Mouse (Mus musculus) stomach, adult 2 months (tissue): ENCODE results near the gene Plekha4. TPM values are rescaled to one million over a fixed set of nuclear protein-coding genes. Genes with fewer than 3 reads are reported as not detected.

Experiments used
- polyA plus RNA-seq: library from polyadenylated mRNA; depleted of rRNA; stranded (reverse); fragments of >200 nt; gene quantifications from 2 replicates; pipeline ENCODE4 v1.2.3, GENCODE M21; 2012; rRNA removed

Plekha4 gene
- 5.0 and 10.4 TPM in 2 replicates for polyA plus RNA-seq

GRCm38 (mm10) chr7:45525809-45526473, at the start of gene Plekha4, which contains the start of gene Ppp1r15a:
TSS of gene Plekha4 (plus strand) at chr7:45526330.
TSS of gene Ppp1r15a (minus strand) at chr7:45526268.

DNA sequence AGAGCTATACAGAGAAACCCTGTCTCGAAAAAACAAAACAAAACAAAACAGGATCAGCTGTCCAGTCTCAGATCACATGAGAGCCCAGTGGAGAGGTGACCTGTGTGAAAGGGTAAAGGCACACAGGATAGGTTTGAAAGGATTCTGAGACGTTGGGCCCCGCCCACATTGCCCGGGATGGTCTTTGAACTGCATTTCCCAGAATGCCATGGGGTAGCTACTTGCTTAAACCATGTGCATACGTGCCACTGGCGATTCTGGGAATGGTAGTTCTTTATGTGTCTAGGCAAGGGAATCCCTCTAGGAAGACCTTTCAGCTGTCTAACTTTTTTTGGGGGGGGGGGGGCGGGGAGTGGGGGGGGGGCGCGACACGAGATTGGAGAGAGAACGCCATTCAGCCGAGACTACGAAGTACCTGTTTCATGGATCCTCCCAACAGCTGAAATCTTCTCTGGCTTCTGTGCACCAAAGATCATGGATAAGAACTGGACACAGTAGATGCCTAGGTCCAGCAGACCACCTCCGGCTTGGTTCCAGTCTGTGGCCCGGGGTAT, 44.7 kb upstream of the Plekha4 start, which contains the start of gene Tulp2:
Gene Tulp2 (plus strand): TSS at position 504 of the 554 bp plus-strand sequence.

GRCm38 (mm10) chr7:45486761-45487415, 39.2 kb upstream of the Plekha4 start, which contains the start of gene Gm45808:
TSS of gene Gm45808 (minus strand) at chr7:45486811.

GRCm38 (mm10) chr7:45488293-45489204, 37.6 kb upstream of the Plekha4 start, which contains the start of gene Dhdh:
TSS of gene Dhdh (minus strand) at chr7:45488805.

GRCm38 (mm10) chr7:45509912-45510787, 16.0 kb upstream of the Plekha4 start, which contains the start of gene Nucb1:
TSS of gene Nucb1 (minus strand) at chr7:45510406.

DNA sequence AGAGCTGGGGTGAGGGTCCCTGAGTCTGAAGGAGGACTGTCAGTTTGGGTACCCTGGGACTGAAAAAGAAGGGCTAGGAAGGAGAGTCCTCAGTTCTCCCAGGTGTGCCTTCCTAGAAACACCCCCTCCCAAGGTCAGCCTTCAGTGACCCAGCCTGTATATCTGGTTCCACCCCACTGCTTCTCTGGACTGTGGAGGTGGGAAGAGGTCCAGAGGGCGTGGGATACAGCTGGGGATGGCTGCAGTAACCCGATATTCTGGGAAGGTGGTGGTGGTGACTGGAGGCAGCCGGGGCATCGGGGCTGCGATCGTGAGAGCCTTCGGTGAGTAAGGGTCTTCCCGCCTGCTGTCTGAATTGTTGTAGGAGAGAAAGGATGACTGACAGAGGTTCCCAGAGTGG, 28.6 kb downstream of the Plekha4 start, which contains the start of gene Hsd17b14:
Gene Hsd17b14 (plus strand): TSS at position 150 of the 400 bp plus-strand sequence.

DNA sequence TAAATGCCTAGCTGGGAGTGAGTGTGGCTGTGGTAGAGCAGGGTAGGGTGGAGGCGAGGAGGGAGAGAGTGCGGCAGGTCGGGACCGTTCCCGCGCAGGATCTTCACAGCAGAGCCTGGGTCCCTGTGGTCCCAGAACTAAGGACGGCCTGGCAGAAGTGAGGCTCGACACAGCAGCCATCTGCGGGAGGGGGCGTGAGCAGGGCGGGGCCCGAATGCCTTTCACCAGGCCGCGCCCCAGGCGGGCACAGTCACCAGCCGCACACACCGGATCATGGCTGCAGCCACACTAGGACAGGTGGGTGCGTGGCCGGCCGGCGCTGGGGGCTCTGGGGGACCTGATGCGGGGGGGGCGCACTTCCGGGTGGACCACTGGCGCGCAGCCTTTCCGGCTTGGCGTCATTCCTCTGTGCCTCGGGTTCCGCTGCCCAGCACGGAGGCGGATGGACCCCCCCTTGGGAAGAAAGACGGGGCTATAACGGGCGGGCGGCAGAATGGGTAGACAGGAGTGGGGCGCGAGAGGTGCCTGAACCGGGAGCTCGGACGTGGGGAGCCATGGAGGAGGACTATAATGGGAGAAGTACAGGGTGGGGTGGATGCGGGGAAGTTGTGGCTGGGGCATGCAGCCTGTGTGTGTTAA, 44.1 kb downstream of the Plekha4 start, which contains the start of gene Bcat2:
Gene Bcat2 (plus strand): TSS at position 51 of the 639 bp plus-strand sequence.

Other genes starting within 250 kb of the Plekha4 start
- gene Slc6a21, start 248.8 kb upstream of the Plekha4 start, polyA plus RNA-seq: not detected in 2 replicates
- gene Trpm4, start 192.6 kb upstream of the Plekha4 start, polyA plus RNA-seq: 50.9 and 54.1 TPM in 2 replicates
- gene Hrc, start 191.0 kb upstream of the Plekha4 start, polyA plus RNA-seq: 0.43 and 1.2 TPM in 2 replicates
- 14.7 and 20.9 TPM in 2 replicates for gene Ppfia3, start 159.3 kb upstream of the Plekha4 start, polyA plus RNA-seq
- gene Lin7b, start 155.7 kb upstream of the Plekha4 start, polyA plus RNA-seq: 3.8 and 4.1 TPM in 2 replicates
- gene Snrnp70, start 130.6 kb upstream of the Plekha4 start, polyA plus RNA-seq: 79.4 and 100 TPM in 2 replicates
- 1.2 and 1.9 TPM in 2 replicates for gene Kcna7, start 120.7 kb upstream of the Plekha4 start, polyA plus RNA-seq
- gene Ntf5, start 112.6 kb upstream of the Plekha4 start, polyA plus RNA-seq: 0.84 and 0.85 TPM in 2 replicates
- 0.16 and 0.27 TPM in 2 replicates for gene Lhb, start 105.5 kb upstream of the Plekha4 start, polyA plus RNA-seq
- gene Gys1, start 91.5 kb upstream of the Plekha4 start, polyA plus RNA-seq: 22.4 and 23.8 TPM in 2 replicates
- gene Ruvbl2, start 88.2 kb upstream of the Plekha4 start, polyA plus RNA-seq: 27.7 and 27.9 TPM in 2 replicates
- 4,280 and 5,118 TPM in 2 replicates for gene Ftl1, start 66.4 kb upstream of the Plekha4 start, polyA plus RNA-seq
- gene Bax, start 59.4 kb upstream of the Plekha4 start, polyA plus RNA-seq: 72.5 and 92.5 TPM in 2 replicates
- gene Tulp2, start 44.5 kb upstream of the Plekha4 start, polyA plus RNA-seq: 0.09 TPM in 1 of 2 replicates, not detected in the other
- gene Gm45808, start 39.5 kb upstream of the Plekha4 start, polyA plus RNA-seq: not detected in 2 replicates
- gene Dhdh, start 37.5 kb upstream of the Plekha4 start, polyA plus RNA-seq: 0.18 and 0.20 TPM in 2 replicates
- 280 and 281 TPM in 2 replicates for gene Nucb1, start 15.9 kb upstream of the Plekha4 start, polyA plus RNA-seq
- gene Ppp1r15a, start 62 bp upstream of the Plekha4 start, polyA plus RNA-seq: 19.7 and 42.6 TPM in 2 replicates
- gene Hsd17b14, start 28.6 kb downstream of the Plekha4 start, polyA plus RNA-seq: 7.6 and 14.6 TPM in 2 replicates
- gene Bcat2, start 43.8 kb downstream of the Plekha4 start, polyA plus RNA-seq: 101 and 114 TPM in 2 replicates
- 0.09 TPM in 1 of 2 replicates, not detected in the other for gene Fgf21, start 89.2 kb downstream of the Plekha4 start, polyA plus RNA-seq
- gene Fut1, start 91.0 kb downstream of the Plekha4 start, polyA plus RNA-seq: 0.60 and 1.6 TPM in 2 replicates
- 0.11 and 0.29 TPM in 2 replicates for gene Izumo1, start 95.5 kb downstream of the Plekha4 start, polyA plus RNA-seq
- 8.6 and 10.0 TPM in 2 replicates for gene Rasip1, start 101.2 kb downstream of the Plekha4 start, polyA plus RNA-seq
- gene Mamstr, start 113.6 kb downstream of the Plekha4 start, polyA plus RNA-seq: 2.1 and 3.5 TPM in 2 replicates
- gene Fut2, start 140.1 kb downstream of the Plekha4 start, polyA plus RNA-seq: 40.4 and 57.4 TPM in 2 replicates
- 0.94 and 3.5 TPM in 2 replicates for gene Ntn5, start 157.7 kb downstream of the Plekha4 start, polyA plus RNA-seq
- 0.08 and 0.23 TPM in 2 replicates for gene Sec1, start 168.1 kb downstream of the Plekha4 start, polyA plus RNA-seq
- 7.3 and 11.6 TPM in 2 replicates for gene Car11, start 173.5 kb downstream of the Plekha4 start, polyA plus RNA-seq
- 8.9 and 12.6 TPM in 2 replicates for gene Dbp, start 178.8 kb downstream of the Plekha4 start, polyA plus RNA-seq
- 950 and 1,663 TPM in 2 replicates for gene Rpl18, start 189.1 kb downstream of the Plekha4 start, polyA plus RNA-seq
- 62.1 and 73.9 TPM in 2 replicates for gene Sphk2, start 191.7 kb downstream of the Plekha4 start, polyA plus RNA-seq
- 134 and 147 TPM in 2 replicates for gene Fam83e, start 194.9 kb downstream of the Plekha4 start, polyA plus RNA-seq
- not detected in 2 replicates for gene Spaca4, start 199.5 kb downstream of the Plekha4 start, polyA plus RNA-seq